Mouse (Mus musculus) macrophage (primary cell): ENCODE data around the gene Dcun1d1. TPM values are rescaled to one million over a fixed set of nuclear protein-coding genes. Genes with fewer than 3 reads are reported as not detected.
A peak's percentile ranks its signal among the peaks of the same experiment; 100 is the strongest.

Experiments
- H3K27ac ChIP-seq: fragments of 350-480 bp; formaldehyde crosslinking; 2 replicates; pipeline ENCODE4 v1.9.0; 2021
- H3K36me3 ChIP-seq: fragments of 350-480 bp; formaldehyde crosslinking; 2 replicates; pipeline ENCODE4 v1.9.0; 2021; ENCODE audit errors: inconsistent target
- H3K4me3 ChIP-seq: fragments of 350-480 bp; formaldehyde crosslinking; 2 replicates; pipeline ENCODE4 v1.9.0; 2021; ENCODE audit errors: inconsistent target
- H3K79me2 ChIP-seq: fragments of 350-480 bp; formaldehyde crosslinking; 2 replicates; pipeline ENCODE4 v1.9.0; 2021; ENCODE audit errors: inconsistent target
- WGBS: methylation state at CpG from one replicate; pipeline ENCODE4 v1.1.7; 2026; ENCODE audit warnings: inconsistent platforms; ENCODE audit not compliant: missing documents; 5-methylcytosine and 5-hydroxymethylcytosine counted together
- polyA plus RNA-seq: library from polyadenylated mRNA; stranded (reverse); fragments of 250-400 nt; gene quantifications from 3 replicates; pipeline ENCODE4 v1.2.4, GENCODE M21; 2018; ENCODE audit warnings: inconsistent platforms

Dcun1d1 gene
- polyA plus RNA-seq, 1 experiment from 2014 or later: 106 TPM

- Histone ChIP-seq H3K79me2 (no peaks in the 10 kb centered on the region), H3K36me3 (no peaks in the 10 kb centered on the region), H3K4me3 (no peak overlapping the region), H3K27ac (no peak overlapping the region)
- 89% methylated on average over 1 of the region's 1 CpGs for WGBS
Observed at GRCm38 (mm10) chr3:35953184-35953583, 15.9 kb upstream of the Dcun1d1 start.

DNA sequence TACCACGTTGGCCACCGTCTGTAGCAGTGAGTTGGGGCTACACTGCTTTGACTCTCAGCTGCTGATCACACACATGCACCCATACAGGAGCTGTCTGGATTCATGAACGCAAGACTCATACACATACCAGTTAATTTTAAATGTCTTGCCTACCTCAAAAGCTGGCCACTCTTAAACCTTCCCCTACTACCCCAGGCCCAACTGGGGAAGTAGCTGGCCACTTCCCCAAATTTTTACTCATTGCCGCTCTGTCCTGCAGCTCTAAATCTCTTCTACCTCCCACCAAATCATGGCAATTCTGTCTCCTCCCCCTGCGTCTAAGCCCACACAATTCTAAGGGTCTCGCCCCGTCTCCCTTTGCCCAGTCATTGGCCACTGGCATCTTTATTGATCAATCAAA is 11.0 kb upstream of the Dcun1d1 start:
- Histone ChIP-seq H3K79me2 (no peaks in the 10 kb centered on the region), H3K36me3 (no peaks in the 10 kb centered on the region), H3K27ac (no peak overlapping the region), H3K4me3 (no peak overlapping the region)
- 28% methylated on average over 7 of the region's 7 CpGs for WGBS

DNA sequence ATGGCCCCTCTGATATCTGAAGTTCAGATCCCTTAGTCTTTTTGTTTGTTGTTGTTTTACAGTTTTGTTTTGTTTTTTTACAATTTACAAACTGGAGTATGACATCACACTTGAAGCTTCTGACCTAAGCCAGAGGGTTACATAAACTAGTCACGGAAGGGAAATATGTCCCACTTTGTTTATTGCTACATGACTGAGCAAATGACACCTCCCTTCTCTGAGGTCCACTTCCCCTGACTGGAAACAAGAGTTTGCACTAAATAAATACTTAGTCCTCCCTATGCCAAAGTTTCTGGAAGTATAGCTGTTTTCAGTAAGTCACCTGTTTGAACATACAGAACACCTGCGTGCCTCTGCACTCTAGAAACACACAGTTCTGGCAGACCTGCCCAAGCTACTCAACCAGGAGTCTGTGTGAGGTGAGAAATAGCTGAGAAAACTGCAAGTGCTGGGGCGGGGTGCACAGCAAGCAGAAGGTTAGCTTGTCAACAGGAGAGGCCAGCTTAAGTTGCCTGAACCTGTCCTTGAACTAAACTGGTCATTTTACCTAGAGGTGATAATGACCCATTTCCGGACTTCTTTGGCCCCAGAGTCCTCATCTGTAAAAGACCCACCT is 3.4 kb upstream of the Dcun1d1 start:
- Histone ChIP-seq H3K79me2 (peaks cover 9% of the 10 kb centered on the region; the same call in 1 of the 2 replicates), H3K36me3 (no peaks in the 10 kb centered on the region), H3K27ac (no peak overlapping the region), H3K4me3 (no peak overlapping the region)
- WGBS: 78% methylated on average over 4 of the region's 4 CpGs

- Histone ChIP-seq H3K4me3 (no peak overlapping the region), H3K79me2 (peaks cover 13% of the 10 kb centered on the region; the same call in 1 of the 2 replicates), H3K36me3 (no peaks in the 10 kb centered on the region), H3K27ac (no peak overlapping the region)
- WGBS: 33% methylated on average over 2 of the region's 2 CpGs
Observed at GRCm38 (mm10) chr3:35940047-35940446, 2.8 kb upstream of the Dcun1d1 start.

- 1% methylated on average over 14 of the region's 14 CpGs for WGBS
- peaks cover 67% of the 10 kb centered on the region for H3K79me2 ChIP-seq
- H3K4me3 ChIP-seq: peak overlapping the region; percentile 69
- H3K36me3 ChIP-seq: no peaks in the 10 kb centered on the region
- peak overlapping the region; percentile 27; the same call in 1 of the 2 replicates for H3K27ac ChIP-seq
Observed at GRCm38 (mm10) chr3:35933405-35933777, 3.9 kb downstream of the Dcun1d1 start.

GRCm38 (mm10) chr3:35932735-35933404 is 4.4 kb downstream of the Dcun1d1 start:
- under 1% methylated on average over 71 of the region's 73 CpGs for WGBS
- H3K27ac ChIP-seq: peak overlapping the region; percentile 27; the same call in 1 of the 2 replicates
- peak overlapping the region; percentile 69 for H3K4me3 ChIP-seq
- peaks cover 72% of the 10 kb centered on the region for H3K79me2 ChIP-seq
- H3K36me3 ChIP-seq: no peaks in the 10 kb centered on the region

DNA sequence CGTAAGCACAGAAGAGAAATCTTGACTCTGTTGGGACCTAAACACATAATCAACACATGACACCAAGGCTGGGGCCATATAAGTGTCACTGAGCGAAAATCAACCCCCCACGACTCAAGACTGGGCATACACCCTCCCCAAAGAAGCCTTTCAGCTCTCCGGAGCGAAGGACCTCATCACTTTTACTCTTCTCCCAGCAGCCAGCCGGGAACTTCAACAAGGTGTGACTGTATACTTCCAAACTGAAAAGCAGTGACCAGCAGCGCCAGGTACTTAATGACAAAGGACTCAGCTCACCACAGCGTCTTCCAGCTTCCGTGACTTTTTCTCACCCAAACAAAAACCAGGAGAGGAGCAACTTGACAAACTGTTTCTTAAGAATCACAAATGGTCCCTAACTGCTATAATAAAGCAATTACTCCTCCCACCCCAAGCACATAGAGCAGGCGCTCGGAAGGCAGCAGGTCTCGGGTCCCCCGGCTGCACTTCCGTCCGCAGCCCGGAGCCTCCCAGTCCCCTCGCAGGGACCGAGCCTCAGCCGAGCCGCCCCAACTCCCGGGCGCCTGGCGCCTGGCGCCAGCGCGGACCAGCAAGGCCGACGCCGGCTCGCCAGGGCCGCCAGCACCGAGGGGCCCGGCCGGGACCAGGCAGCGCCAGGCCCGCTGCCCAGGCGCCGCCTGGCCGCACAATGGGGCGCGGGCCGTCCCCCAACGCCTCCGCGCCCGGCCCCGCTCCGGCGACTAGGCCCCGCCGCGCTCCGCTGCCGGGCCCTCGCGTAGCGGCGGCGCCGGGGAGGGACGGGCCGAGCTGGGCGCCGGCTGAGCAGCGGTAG is 5.1 kb downstream of the Dcun1d1 start:
- H3K36me3 ChIP-seq: no peaks in the 10 kb centered on the region
- peak overlapping the region; percentile 62 for H3K27ac ChIP-seq
- peak overlapping the region; percentile 88 for H3K4me3 ChIP-seq
- peaks cover 79% of the 10 kb centered on the region for H3K79me2 ChIP-seq
- WGBS: 1% methylated on average over 44 of the region's 65 CpGs

DNA sequence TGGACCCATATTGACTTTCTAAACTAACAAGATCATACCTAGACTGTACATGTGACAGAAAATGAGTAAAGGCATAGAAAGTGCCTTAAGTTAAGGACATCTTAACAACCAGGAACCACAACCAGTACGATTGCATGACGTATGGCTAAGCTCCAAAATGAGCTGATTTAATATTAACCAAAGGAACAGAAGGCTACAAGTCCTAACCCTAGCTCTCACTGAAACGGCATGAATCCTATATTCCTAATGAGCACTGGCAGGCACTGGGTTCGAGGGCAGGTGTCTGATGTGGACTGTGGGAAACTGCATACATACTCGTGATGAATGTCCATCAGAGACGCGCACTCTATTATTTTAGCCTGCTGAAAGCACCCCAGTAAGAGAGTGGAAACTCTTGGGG is 5.9 kb downstream of the Dcun1d1 start:
- H3K36me3 ChIP-seq: no peaks in the 10 kb centered on the region
- 1% methylated on average over 7 of the region's 7 CpGs for WGBS
- peaks cover 85% of the 10 kb centered on the region for H3K79me2 ChIP-seq
- H3K27ac ChIP-seq: peak overlapping the region; percentile 62
- peak overlapping the region; percentile 88 for H3K4me3 ChIP-seq

- Histone ChIP-seq H3K4me3 (no peak overlapping the region), H3K79me2 (peaks cover 87% of the 10 kb centered on the region), H3K27ac (no peak overlapping the region), H3K36me3 (no peaks in the 10 kb centered on the region)
- WGBS: 7% methylated on average over 8 of the region's 8 CpGs
Observed at GRCm38 (mm10) chr3:35929831-35930230, 7.4 kb downstream of the Dcun1d1 start.

- no peak overlapping the region for H3K4me3 ChIP-seq
- H3K36me3 ChIP-seq: no peaks in the 10 kb centered on the region
- H3K27ac ChIP-seq: no peak overlapping the region
- H3K79me2 ChIP-seq: peaks cover 87% of the 10 kb centered on the region
- 9% methylated on average over 3 of the region's 3 CpGs for WGBS
Observed at GRCm38 (mm10) chr3:35929406-35929805, 7.8 kb downstream of the Dcun1d1 start.

- Histone ChIP-seq H3K79me2 (peaks cover 97% of the 10 kb centered on the region), H3K4me3 (no peak overlapping the region), H3K27ac (no peak overlapping the region), H3K36me3 (no peaks in the 10 kb centered on the region)
- 73% methylated on average over 2 of the region's 2 CpGs for WGBS
Observed at GRCm38 (mm10) chr3:35925852-35926251, 11.4 kb downstream of the Dcun1d1 start.

DNA sequence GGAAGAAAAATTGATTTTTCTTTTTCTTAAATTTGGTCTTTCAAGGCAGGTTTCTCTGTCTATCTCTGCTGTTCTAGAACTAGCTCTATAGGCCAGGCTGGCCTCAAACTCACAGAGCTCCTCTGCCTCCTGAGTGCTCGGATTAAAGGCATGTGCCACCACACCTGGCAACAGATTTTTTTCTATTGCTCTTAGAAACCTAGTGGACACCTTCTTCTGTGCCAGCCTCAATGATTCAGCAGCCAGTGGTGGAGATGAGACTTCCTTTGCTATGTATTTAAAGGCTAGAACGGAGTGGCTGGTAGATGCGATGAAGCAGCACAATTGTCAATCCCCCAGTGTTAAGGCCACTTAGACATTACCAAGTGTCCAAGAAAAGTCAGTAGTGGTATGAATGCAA is 13.2 kb downstream of the Dcun1d1 start:
- Histone ChIP-seq H3K27ac (no peak overlapping the region), H3K4me3 (no peak overlapping the region), H3K36me3 (no peaks in the 10 kb centered on the region), H3K79me2 (peaks cover 96% of the 10 kb centered on the region)
- WGBS: 69% methylated on average over 3 of the region's 3 CpGs

DNA sequence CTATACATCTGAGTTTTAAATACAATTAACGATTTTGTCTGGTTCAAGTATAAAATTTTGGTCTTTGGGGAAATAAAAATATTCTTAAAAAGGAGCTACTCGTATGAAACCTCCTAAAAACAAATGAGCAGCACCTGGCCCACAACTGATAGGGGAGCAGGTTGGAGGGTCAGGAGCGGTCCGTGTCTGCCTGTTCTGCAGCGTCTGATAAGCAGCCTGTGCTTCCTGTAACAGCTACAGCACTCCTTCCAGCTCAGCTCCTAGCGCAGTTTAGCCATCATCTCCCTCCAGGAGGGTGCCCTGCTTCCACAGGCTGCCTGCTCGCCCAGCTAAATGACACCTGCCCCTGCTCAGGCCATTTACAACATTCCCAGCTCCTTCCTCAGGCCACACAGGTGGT is 13.8 kb downstream of the Dcun1d1 start:
- Histone ChIP-seq H3K4me3 (no peak overlapping the region), H3K27ac (no peak overlapping the region)
- WGBS: 38% methylated on average over 7 of the region's 7 CpGs

DNA sequence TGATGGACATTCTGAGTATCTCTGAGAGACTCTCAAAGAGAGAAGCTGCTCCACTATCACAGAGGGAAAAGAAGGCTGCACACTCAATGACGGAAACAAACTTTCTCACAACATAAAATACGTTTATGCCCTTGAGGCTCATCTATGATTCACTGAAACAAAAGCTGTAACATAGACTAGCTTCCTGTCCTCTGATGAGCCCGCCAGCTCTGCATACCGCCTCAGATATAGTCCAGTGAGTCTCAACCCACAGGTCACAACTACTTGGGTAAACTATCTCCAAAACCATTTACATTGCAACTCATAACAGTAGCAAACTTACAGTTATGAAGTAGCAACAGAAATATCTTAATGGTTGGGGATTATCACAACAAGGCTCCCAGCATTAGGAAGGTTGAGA is 14.7 kb downstream of the Dcun1d1 start:
- no peak overlapping the region for H3K4me3 ChIP-seq
- H3K79me2 ChIP-seq: peaks cover 84% of the 10 kb centered on the region
- H3K27ac ChIP-seq: no peak overlapping the region
- peaks cover 7% of the 10 kb centered on the region; the same call in 1 of the 2 replicates for H3K36me3 ChIP-seq
- WGBS: 75% methylated on average over 4 of the region's 4 CpGs

More for the DNA sequence above, 13.8 kb downstream of the Dcun1d1 start:
- Histone ChIP-seq H3K36me3 (no peaks in the 10 kb centered on the region), H3K79me2 (peaks cover 94% of the 10 kb centered on the region)

DNA sequence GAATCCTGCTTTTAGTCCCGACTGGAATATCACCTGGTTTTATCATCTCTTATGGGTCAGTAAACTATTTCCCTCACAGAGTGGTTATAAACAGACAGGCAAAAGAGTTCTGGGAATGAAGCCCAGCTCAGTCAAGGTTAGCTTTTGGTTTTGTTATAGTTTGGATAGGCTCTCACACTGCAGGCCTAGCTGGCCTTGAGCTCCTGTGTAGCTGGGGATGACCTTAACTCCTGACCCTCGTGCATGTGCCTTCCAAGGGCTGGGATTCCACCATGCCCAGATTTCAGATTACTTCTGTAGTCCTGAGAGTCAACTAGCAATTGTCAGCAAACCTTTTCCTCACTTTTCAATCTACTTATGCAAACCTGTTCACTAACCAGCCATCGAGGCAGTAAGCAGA is 19.0 kb downstream of the Dcun1d1 start:
- Histone ChIP-seq H3K79me2 (peaks cover 48% of the 10 kb centered on the region), H3K4me3 (no peak overlapping the region), H3K27ac (no peak overlapping the region), H3K36me3 (peaks cover 12% of the 10 kb centered on the region; the same call in 1 of the 2 replicates)
- 91% methylated on average over 3 of the region's 3 CpGs for WGBS
